ENCODE assay signal across 9 mouse cellular contexts in genomic region chr9:107581584-107581983, GRCm38 (mm10). TPM values are rescaled to one million over a fixed set of nuclear protein-coding genes. Genes with fewer than 3 reads are reported as not detected.
A peak's percentile ranks its signal among the peaks of the same experiment; 100 is the strongest.
DNase-seq lines count a peak whose midpoint lies in the region; ATAC-seq and TF ChIP-seq lines count a peak whose summit lies in the region.
"Had no signal": no experiment of that assay in that cellular context is flagged by ENCODE, and none has a peak within 500 bp of the region (broad histone marks: within the 10 kb centered on the region; RNA-seq: fewer than 3 reads in every experiment).

No protein-coding gene starts in this region.

- 67% methylated on average over 4 of the region's 4 CpGs for WGBS in heart, embryonic 13.5 days
- WGBS in forebrain, embryonic 16.5 days: 77% methylated on average over 4 of the region's 4 CpGs
- WGBS in liver, embryonic 16.5 days (ENCODE audit: insufficient replicate concordance): 22% methylated on average over 4 of the region's 4 CpGs

- H3K9ac ChIP-seq in heart, embryonic 13.5 days: peak overlapping the region; percentile 87
- H3K9ac ChIP-seq in forebrain, embryonic 16.5 days (replicated peaks; ENCODE audit: low read depth, low read length): no peak overlapping the region
- peak overlapping the region; percentile 73 for H3K9ac ChIP-seq in liver, embryonic 16.5 days (ENCODE audit: low read depth, low read length)

- no peaks in the 10 kb centered on the region for H3K9me3 ChIP-seq in heart, embryonic 13.5 days
- no peaks in the 10 kb centered on the region for H3K9me3 ChIP-seq in E14TG2a.4 (ENCODE audit: low read length)
- H3K9me3 ChIP-seq in forebrain, embryonic 16.5 days (ENCODE audit: control insufficient read depth, low read length): no peaks in the 10 kb centered on the region
- H3K9me3 ChIP-seq in liver, embryonic 16.5 days (replicated peaks; ENCODE audit: control insufficient read depth, low read length): no peaks in the 10 kb centered on the region

- peaks cover 51% of the 10 kb centered on the region for H3K4me1 ChIP-seq in heart, embryonic 13.5 days
- peaks cover 71% of the 10 kb centered on the region for H3K4me1 ChIP-seq in E14TG2a.4 (replicated peaks; ENCODE audit: low read depth, low read length)
- peaks cover 29% of the 10 kb centered on the region for H3K4me1 ChIP-seq in forebrain, embryonic 16.5 days (replicated peaks; ENCODE audit: control insufficient read depth, insufficient read depth, low read length)
- H3K4me1 ChIP-seq in liver, embryonic 16.5 days (ENCODE audit: control insufficient read depth, low read depth, low read length): peaks cover 49% of the 10 kb centered on the region

- peaks cover 18% of the 10 kb centered on the region for H3K36me3 ChIP-seq in heart, embryonic 13.5 days
- peaks cover 36% of the 10 kb centered on the region for H3K36me3 ChIP-seq in E14TG2a.4 (ENCODE audit: insufficient read depth, low read length)
- H3K36me3 ChIP-seq in forebrain, embryonic 16.5 days (ENCODE audit: control insufficient read depth, insufficient read depth): no peaks in the 10 kb centered on the region
- H3K36me3 ChIP-seq in liver, embryonic 16.5 days (ENCODE audit: control insufficient read depth, insufficient read depth): peaks cover 7% of the 10 kb centered on the region

- H3K4me3 ChIP-seq in heart, embryonic 13.5 days: peak overlapping the region; percentile 76
- H3K4me3 ChIP-seq in E14TG2a.4 (replicated peaks; ENCODE audit: low read length): peak overlapping the region; percentile 83
- peak overlapping the region; percentile 74 for H3K4me3 ChIP-seq in forebrain, embryonic 16.5 days (replicated peaks; ENCODE audit: low read length)
- H3K4me3 ChIP-seq in liver, embryonic 16.5 days (ENCODE audit: low read depth, low read length): peak overlapping the region; percentile 70

- intact Hi-C loops in heart, postnatal 25 days (cut with DNase I): no loop called here
- intact Hi-C loops in gastrocnemius, postnatal 36 days (cut with DNase I): no loop called here

- H3K27ac ChIP-seq in heart, embryonic 13.5 days (replicated peaks): peak overlapping the region; percentile 94
- no peak overlapping the region for H3K27ac ChIP-seq in forebrain, embryonic 16.5 days (ENCODE audit: low read length)
- H3K27ac ChIP-seq in liver, embryonic 16.5 days (ENCODE audit: low read length): peak overlapping the region; percentile 92

- H3K27me3 ChIP-seq in heart, embryonic 13.5 days (replicated peaks): no peaks in the 10 kb centered on the region
- no peaks in the 10 kb centered on the region for H3K27me3 ChIP-seq in E14TG2a.4 (ENCODE audit: insufficient read depth, low read length)
- H3K27me3 ChIP-seq in forebrain, embryonic 16.5 days (replicated peaks; ENCODE audit: control insufficient read depth, insufficient read depth, low read length): no peaks in the 10 kb centered on the region
- H3K27me3 ChIP-seq in liver, embryonic 16.5 days (ENCODE audit: control insufficient read depth, insufficient read depth, low read depth, low read length): no peaks in the 10 kb centered on the region

- no peak for TF ChIP-seq CTCF in E14TG2a.4 (conservative IDR thresholded peaks at IDR 0.05; ENCODE audit: low read length)

- DNase-seq in heart, postnatal 25 days (ENCODE audit: low spot score): no peak
- DNase-seq in right cerebral cortex, postnatal 10 days (ENCODE audit: low spot score in 2 of 2): no peak
- DNase-seq in gastrocnemius, postnatal 36 days: no peak
- no peak for DNase-seq in cerebellum, postnatal 14 days
- DNase-seq: kidney, adult 9 months had no signal

- H3K4me2 ChIP-seq in heart, embryonic 13.5 days: peak overlapping the region; percentile 93
- peak overlapping the region; percentile 99 for H3K4me2 ChIP-seq in forebrain, embryonic 16.5 days (ENCODE audit: low read length)
- peak overlapping the region; percentile 79 for H3K4me2 ChIP-seq in liver, embryonic 16.5 days (ENCODE audit: low read depth, low read length)

- no peak for ATAC-seq in heart, embryonic 13.5 days (ENCODE audit: extremely low read depth, insufficient number of reproducible peaks, low FRiP score, low TSS enrichment)
- no peak for ATAC-seq in forebrain, embryonic 16.5 days
- no peak for ATAC-seq in liver, embryonic 16.5 days (ENCODE audit: low read depth)

RNA-seq across cellular contexts. Expression of gene Hyal3, which starts 1.0 kb away (rescaled TPM):
- polyA plus RNA-seq in heart, embryonic 13.5 days (2015; fragmentation: Nextera tagmentation; extraction: Ambion mirVana): 0.48 and 0.68 TPM in 2 replicates
- under 1 TPM; 0.45 to 0.62 TPM for total RNA-seq in heart, postnatal 25 days (2021)
- polyA plus RNA-seq in forebrain, embryonic 16.5 days (2015; fragmentation: Nextera tagmentation; extraction: Ambion mirVana): 1.4 TPM in 2 replicates
- 0.89 and 0.96 TPM in 2 replicates for polyA plus RNA-seq in liver, embryonic 16.5 days (2015; fragmentation: Nextera tagmentation; extraction: Ambion mirVana)
- total RNA-seq in gastrocnemius, postnatal 36 days (2021): under 1 TPM; 0.23 to 0.27 TPM

RNA-seq across cellular contexts. Expression of gene Naa80, which starts 2.9 kb away (rescaled TPM):
- 13.9 and 14.6 TPM in 2 replicates for polyA plus RNA-seq in heart, embryonic 13.5 days (2015; fragmentation: Nextera tagmentation; extraction: Ambion mirVana)
- total RNA-seq in heart, postnatal 25 days (2021): 10 to 100 TPM; 14.0 to 18.4 TPM
- 16.2 and 16.9 TPM in 2 replicates for polyA plus RNA-seq in forebrain, embryonic 16.5 days (2015; fragmentation: Nextera tagmentation; extraction: Ambion mirVana)
- polyA plus RNA-seq in liver, embryonic 16.5 days (2015; fragmentation: Nextera tagmentation; extraction: Ambion mirVana): 10.5 and 14.1 TPM in 2 replicates
- 10 to 100 TPM; 11.2 to 14.4 TPM for total RNA-seq in gastrocnemius, postnatal 36 days (2021)

RNA-seq across cellular contexts. Expression of gene Hyal1, which starts 4.9 kb away (rescaled TPM):
- 6.3 and 7.5 TPM in 2 replicates for polyA plus RNA-seq in heart, embryonic 13.5 days (2015; fragmentation: Nextera tagmentation; extraction: Ambion mirVana)
- total RNA-seq in heart, postnatal 25 days (2021): 1 to 10 TPM; 5.3 TPM
- polyA plus RNA-seq in forebrain, embryonic 16.5 days (2015; fragmentation: Nextera tagmentation; extraction: Ambion mirVana): 6.9 and 7.2 TPM in 2 replicates
- polyA plus RNA-seq in liver, embryonic 16.5 days (2015; fragmentation: Nextera tagmentation; extraction: Ambion mirVana): 3.3 and 3.8 TPM in 2 replicates
- total RNA-seq in gastrocnemius, postnatal 36 days (2021): 1 to 10 TPM; 2.5 to 2.8 TPM

RNA-seq across cellular contexts. Expression of gene Ifrd2, which starts 5.9 kb away (rescaled TPM):
- 35.7 and 41.3 TPM in 2 replicates for polyA plus RNA-seq in heart, embryonic 13.5 days (2015; fragmentation: Nextera tagmentation; extraction: Ambion mirVana)
- total RNA-seq in heart, postnatal 25 days (2021): 10 to 100 TPM; 44.6 to 45.8 TPM
- 14.4 and 16.8 TPM in 2 replicates for polyA plus RNA-seq in forebrain, embryonic 16.5 days (2015; fragmentation: Nextera tagmentation; extraction: Ambion mirVana)
- 145 and 166 TPM in 2 replicates for polyA plus RNA-seq in liver, embryonic 16.5 days (2015; fragmentation: Nextera tagmentation; extraction: Ambion mirVana)
- 10 to 100 TPM; 48.2 to 55.8 TPM for total RNA-seq in gastrocnemius, postnatal 36 days (2021)

RNA-seq across cellular contexts. Expression of gene Hyal2, which starts 13.8 kb away (rescaled TPM):
- 94.0 and 104 TPM in 2 replicates for polyA plus RNA-seq in heart, embryonic 13.5 days (2015; fragmentation: Nextera tagmentation; extraction: Ambion mirVana)
- 10 to 100 TPM; 35.4 to 36.2 TPM for total RNA-seq in heart, postnatal 25 days (2021)
- 69.7 and 74.5 TPM in 2 replicates for polyA plus RNA-seq in forebrain, embryonic 16.5 days (2015; fragmentation: Nextera tagmentation; extraction: Ambion mirVana)
- 48.9 and 50.2 TPM in 2 replicates for polyA plus RNA-seq in liver, embryonic 16.5 days (2015; fragmentation: Nextera tagmentation; extraction: Ambion mirVana)
- 10 to 100 TPM; 12.0 to 16.5 TPM for total RNA-seq in gastrocnemius, postnatal 36 days (2021)
